Mouse (Mus musculus) mouse embryonic stem cell (cell line): ENCODE data around the gene Nxf7.
"Not testable (repeated sequence)": the region's sequence is repeated elsewhere in the genome, so short reads cannot be mapped to it uniquely, and the experiment has no call there.

ENCODE experiments used
- in situ Hi-C, 2 experiments: fragments of 300-500 bp; cut with MboI; formaldehyde crosslinking; loops; 1 replicate in 1 of 2; 3 replicates in 1 of 2; pipeline ENCODE4 v1.14.3; 2019 to 2020; ENCODE audit warnings: low sequenced_read_pairs in 2 of 2, low pct_unique_long_range_greater_than_20kb in 1 of 2, mixed read lengths in 1 of 2; ENCODE audit not compliant: unreplicated experiment in 1 of 2

Gene Nxf7

GRCm38 (mm10) chrX:135598677-135599076 lies at the start of gene Nxf7:
TSS of gene Nxf7 (minus strand) at chrX:135598777.
- in situ Hi-C loops: loop anchor here in 1 of 2 experiments (25.0 kb wide), 1 partner anchor 511 kb away; no protein-coding TSS in a partner anchor

GRCm38 (mm10) chrX:135627605-135628004 lies 29.0 kb upstream of the Nxf7 start, which contains the start of gene Prame:
TSS of gene Prame (minus strand) at chrX:135627705.
- in situ Hi-C loops: no loop called here

GRCm38 (mm10) chrX:135601298-135602029 lies 2.9 kb upstream of the Nxf7 start:
- in situ Hi-C loops: not testable (repeated sequence)

GRCm38 (mm10) chrX:135598096-135598495 lies 481 bp downstream of the Nxf7 start:
- in situ Hi-C loops: loop anchor here in 1 of 2 experiments (25.0 kb wide), 1 partner anchor 511 kb away; no protein-coding TSS in a partner anchor

GRCm38 (mm10) chrX:135576412-135576811 lies 22.2 kb downstream of the Nxf7 start:
- in situ Hi-C loops: loop anchor here in 1 of 2 experiments (25.0 kb wide), 1 partner anchor 489 kb away; no protein-coding TSS in a partner anchor

GRCm38 (mm10) chrX:135574958-135575628 lies 23.5 kb downstream of the Nxf7 start:
- in situ Hi-C loops: loop anchor here in 1 of 2 experiments (25.0 kb wide), 1 partner anchor 488 kb away; no protein-coding TSS in a partner anchor

GRCm38 (mm10) chrX:135574261-135574957 lies 24.2 kb downstream of the Nxf7 start:
- in situ Hi-C loops: not testable (repeated sequence)

GRCm38 (mm10) chrX:135569467-135569866 lies 29.1 kb downstream of the Nxf7 start:
- in situ Hi-C loops: not testable (repeated sequence)

GRCm38 (mm10) chrX:135564934-135565333 lies 33.6 kb downstream of the Nxf7 start:
- in situ Hi-C loops: not testable (repeated sequence)

GRCm38 (mm10) chrX:135562841-135563240 lies 35.7 kb downstream of the Nxf7 start:
- in situ Hi-C loops: no loop called here

GRCm38 (mm10) chrX:135561693-135562092 lies 36.9 kb downstream of the Nxf7 start:
- in situ Hi-C loops: not testable (repeated sequence)

GRCm38 (mm10) chrX:135560933-135561332 lies 37.6 kb downstream of the Nxf7 start:
- in situ Hi-C loops: not testable (repeated sequence)

- in situ Hi-C loops: not testable (repeated sequence)
Measured at GRCm38 (mm10) chrX:135559665-135560064, 38.9 kb downstream of the Nxf7 start.
